Mouse (Mus musculus) layer of hippocampus, postnatal 14 days (tissue): ENCODE data around the gene Ripor3. TPM values are rescaled to one million over a fixed set of nuclear protein-coding genes. Genes with fewer than 3 reads are reported as not detected.
"Not testable (repeated sequence)": the region's sequence is repeated elsewhere in the genome, so short reads cannot be mapped to it uniquely, and the experiment has no call there.

Source experiments
- DNase-seq, 2 experiments: peaks; one replicate each; pipeline ENCODE4 v3.0.0; 2021 to 2022; ENCODE audit warnings: low spot score in 2 of 2, mixed read lengths in 1 of 2
- long read RNA-seq, 2 experiments: library from polyadenylated mRNA; stranded (forward); transcript quantifications; one replicate each; pipeline ENCODE4 v2.0.0; 2021
- total RNA-seq, 2 experiments: library from RNA; stranded (reverse); gene quantifications; 2 replicates each; pipeline ENCODE4 v1.2.3; 2021

The Ripor3 gene
- total RNA-seq: under 1 TPM; 0.14 to 0.21 TPM
- long read RNA-seq, experiment 1: 0 reads
- long read RNA-seq, experiment 2: 0 reads

DNA sequence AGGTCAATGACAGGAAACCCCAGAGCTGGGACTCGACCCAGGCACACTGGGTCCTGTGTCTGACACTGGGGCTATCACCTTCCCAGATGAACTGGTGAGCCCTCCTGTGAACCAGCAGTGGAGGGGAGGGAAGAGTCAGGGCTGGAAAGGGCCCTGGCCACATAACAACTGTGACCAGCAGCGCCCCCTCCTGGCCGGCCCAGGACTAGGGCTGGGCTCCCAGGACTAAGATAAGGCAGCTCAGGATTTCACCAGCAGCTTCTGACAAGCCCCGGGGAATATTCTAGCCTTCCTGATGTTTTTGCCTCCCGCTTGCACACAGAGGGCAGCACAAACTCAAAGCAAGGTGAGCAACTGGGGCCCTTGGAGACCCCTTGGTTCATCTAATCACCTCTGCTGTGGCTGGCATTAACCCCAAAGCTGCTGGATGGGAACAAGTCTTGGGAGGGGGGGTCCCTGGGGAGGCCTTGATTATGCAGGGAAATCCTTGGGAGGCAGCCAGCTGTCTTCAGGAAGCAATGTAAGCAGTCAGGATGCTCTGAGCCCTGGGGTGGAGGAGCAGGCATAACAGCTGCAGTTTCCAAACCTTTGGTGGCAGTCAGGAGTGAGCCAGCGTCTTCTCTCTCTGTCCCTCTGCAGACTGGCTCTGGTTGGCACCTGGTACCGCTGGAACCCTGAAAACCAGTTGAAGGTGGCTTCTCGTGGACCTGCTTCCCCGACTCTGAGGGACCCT lies at the start of gene Ripor3:
Ripor3 (minus strand) TSS at position 683 of the 733 bp plus-strand sequence.
- peak; percentile 24 to 50 for DNase-seq

DNA sequence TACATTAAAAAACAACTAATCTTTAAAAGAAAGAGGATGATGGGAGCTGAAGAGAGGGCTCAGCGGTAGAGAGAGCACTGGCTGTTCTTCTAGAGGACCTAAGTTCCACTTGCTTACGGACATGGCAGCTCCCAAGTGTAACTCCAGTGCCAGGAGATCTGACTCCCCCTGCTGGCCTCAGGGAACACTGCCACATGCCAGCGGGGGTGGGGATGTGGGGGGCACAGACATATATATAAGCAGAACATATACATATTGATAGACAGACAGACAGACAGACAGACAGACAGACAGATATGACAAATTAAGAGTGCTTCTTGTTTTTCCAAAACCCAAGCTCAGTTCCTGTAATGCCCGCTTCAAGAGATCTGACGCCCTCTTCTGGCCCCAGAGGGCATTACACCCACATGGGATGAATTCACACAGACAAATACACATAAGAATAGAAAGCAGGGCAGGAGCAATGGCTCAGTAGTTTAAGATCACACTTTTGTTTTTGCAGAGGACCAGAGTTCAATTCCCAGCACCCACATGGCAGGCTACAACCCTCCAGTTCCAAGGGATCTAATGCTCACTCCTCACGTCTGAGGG lies 48.9 kb upstream of the Ripor3 start:
- DNase-seq: no peak

DNA sequence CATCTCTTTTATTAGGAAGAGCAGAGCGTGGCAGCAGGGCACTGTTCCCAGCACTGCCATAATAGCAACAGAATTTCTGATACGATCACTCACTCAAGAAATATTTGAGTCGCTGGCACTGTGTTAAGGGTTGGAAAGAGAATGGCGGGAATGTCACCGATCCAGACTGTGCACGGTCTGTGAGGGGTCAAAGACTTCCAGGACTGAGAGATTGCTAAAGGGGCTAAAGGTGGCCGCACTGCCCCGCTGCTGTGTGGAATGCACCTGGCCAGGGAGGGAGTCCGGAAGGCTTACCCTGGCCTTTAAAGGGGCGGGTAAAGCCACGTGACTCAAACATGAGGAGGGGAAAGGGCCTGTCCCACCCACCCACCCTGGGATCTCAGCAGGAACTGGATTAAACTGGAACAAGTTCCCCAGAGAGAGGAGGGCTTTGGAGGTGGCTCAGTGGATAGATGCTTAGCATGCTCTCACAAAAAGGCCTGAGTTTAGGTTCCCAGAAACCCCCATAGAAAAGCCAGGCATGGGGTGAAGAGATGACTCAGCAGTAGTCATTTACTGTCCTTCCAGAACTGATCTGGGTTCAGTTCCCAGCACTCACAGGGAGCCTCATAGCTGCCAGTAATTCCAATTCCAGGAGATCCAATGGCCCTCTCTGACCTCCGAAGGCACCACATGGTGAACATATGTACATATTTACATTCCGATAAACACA lies 48.2 kb upstream of the Ripor3 start:
- no peak for DNase-seq

DNA sequence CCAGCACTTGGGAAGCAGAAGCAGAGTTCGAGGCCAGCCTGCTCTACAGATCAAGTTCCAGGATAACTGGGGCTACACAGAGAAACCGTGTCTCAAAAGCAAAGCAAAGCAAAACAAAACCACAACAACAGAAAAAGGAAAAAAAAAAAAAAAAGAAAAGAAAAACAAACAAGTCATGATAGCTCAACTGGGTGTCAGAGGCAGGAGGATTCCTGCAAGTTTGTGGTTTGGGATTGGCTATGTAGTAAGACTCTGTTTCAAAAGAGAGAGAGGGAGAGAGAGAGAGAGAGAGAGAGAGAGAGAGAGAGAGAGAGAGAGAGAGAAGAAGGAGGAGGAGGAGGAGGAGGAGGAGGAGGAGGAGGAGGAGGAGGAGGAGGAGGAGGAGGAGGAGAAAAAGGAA lies 47.5 kb upstream of the Ripor3 start:
- not testable (repeated sequence) for DNase-seq

DNA sequence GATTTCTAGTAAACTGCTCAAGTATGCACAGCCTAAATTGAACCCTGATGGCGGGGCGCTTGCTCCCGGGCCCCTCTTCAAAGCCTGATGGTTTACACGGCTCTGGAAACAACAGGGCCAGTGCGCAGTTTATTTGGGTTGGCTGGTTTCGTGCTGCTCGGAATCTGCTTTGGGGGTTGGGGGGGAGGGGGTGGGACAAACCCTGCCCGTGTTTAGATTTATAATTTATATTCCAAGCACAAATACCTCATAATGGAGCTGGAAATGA lies 46.2 kb upstream of the Ripor3 start:
- no peak for DNase-seq

DNA sequence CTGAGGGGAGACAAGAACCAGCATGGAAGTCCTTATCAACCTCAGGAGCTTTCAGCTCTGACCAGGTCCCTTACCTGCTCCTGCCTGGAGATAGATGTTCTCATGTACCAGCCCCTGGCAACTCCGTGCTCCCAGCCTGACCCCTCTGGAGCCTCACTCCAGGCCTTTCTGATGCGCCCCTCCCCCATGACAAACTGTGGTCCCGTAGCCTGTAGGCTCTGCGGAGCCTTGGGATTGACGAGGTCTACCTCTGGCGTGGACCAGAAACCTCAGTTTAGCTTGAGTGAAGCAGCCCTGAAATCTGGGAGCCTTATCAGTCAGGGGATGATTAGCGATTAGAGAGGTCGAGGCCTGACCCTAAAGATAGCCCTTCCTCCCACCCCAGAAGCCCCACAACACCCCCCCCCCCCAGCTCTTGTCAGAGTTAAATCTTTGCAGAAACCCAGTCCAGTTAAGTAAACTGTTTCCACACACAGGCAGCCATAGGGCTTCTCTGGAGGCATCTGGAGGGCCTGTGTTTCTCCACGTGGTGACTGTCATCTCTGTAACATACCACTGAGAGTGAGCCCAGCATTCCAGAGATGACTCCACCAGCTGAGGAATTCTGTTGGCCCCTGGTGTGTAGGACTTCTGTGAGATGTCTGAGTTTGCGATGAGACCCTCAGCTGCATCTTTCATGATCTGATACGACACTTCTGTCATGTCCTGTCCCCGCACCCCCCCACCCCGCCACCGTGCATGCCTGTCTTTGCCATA lies 45.7 kb upstream of the Ripor3 start:
- no peak for DNase-seq

DNA sequence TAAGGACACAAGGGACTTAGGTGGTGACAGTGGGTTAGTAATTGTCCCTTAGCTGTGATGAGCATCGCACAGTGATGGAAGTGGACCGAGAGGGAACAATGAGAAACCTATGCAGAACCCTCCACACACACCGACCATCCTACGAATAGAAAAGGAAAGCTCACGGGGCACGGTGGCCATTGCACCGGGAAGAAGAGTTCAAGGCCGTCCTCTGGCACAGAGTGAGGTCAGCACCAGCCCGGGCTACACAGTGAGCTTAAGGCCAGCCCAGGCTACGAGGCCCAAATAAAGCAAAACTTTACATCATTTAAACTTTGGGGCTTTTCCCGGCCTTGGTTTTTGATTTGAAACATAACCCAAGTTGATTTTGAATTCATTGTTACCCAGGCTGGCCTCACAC lies 43.7 kb upstream of the Ripor3 start:
- DNase-seq: no peak

DNA sequence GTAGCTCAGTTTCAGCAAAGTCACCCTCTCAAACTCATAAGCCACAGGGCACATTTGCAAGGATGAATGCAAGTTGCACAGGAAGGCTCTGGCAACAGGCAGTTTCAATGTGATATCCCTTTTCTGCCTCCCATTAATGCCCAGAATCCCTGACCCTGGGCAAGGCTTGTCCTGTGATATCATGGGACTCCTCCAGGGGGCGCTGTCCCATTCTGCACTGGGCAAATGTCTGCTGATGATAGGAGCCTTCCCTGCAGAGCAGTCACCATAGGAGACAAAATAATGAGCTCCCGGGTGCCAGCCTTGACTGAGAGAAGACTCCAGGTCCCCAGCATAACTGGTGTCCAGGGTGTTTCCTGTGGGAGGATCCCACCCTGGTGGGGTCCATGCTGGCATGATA lies 42.3 kb upstream of the Ripor3 start:
- peak in 1 of 2 experiments; percentile 22 for DNase-seq

DNA sequence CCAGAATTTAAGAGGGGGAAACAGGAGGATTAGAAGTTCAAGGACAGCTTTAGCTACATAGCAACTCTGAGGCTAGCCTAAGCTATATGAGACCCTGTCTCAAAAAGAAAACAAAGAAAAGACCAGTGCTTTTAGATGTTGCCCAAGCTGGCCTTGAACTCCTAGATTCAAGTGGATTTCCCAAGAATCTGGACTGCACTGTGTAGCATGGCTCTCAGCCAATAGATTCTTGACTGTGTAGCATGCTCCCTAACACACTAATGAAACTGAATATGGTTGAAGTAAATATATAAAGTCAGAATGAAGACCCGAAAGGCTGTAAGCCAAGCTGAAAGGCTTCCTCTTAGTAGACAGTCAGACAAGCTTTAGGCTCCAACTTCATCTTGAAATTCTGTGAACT lies 41.7 kb upstream of the Ripor3 start:
- no peak for DNase-seq

DNA sequence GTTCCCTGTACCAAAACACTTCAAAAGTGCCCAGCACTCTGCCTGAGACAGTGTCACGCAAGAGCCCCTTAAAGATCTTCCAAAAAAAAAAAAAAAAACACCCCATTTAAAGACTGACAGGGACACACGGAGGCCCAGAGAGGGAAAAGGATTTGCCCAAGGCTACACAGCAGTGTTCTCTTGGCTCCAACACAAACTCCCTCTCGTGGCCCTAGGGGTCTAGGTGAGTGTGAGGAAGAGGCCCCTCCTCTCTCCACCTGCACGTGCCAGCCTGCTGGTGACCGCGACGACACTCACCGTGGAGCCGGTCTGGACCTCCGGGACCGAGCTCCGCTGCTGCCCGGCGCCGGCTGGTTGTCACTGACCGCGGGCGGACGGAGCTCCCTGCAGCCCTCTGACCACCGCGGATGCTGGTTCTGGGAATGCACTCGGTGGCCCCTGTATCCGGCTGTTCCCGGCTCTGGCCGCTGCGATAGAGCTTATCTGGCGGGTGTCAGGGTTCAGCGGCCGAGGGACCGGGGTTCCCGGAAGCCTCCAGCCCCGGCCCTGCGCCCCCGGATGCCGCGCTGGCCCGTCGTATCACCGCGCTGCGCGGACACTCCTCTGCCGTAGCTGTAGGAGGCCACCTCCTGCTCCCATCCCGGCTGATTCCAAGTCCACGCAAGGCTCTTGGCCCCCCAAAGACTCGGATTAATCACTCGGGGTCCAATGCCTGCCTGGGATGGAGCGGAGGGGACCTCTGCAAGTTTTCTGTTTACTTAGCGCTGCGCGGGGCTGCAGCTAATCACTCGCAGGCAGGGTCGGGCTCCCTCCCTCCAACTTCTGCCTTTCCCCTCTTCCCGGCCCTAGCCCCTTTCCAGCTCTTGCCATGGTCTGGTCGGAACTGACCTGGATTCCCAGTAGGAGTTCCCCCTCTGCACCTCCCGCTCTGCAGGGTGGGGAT lies 39.9 kb upstream of the Ripor3 start:
- no peak for DNase-seq

DNA sequence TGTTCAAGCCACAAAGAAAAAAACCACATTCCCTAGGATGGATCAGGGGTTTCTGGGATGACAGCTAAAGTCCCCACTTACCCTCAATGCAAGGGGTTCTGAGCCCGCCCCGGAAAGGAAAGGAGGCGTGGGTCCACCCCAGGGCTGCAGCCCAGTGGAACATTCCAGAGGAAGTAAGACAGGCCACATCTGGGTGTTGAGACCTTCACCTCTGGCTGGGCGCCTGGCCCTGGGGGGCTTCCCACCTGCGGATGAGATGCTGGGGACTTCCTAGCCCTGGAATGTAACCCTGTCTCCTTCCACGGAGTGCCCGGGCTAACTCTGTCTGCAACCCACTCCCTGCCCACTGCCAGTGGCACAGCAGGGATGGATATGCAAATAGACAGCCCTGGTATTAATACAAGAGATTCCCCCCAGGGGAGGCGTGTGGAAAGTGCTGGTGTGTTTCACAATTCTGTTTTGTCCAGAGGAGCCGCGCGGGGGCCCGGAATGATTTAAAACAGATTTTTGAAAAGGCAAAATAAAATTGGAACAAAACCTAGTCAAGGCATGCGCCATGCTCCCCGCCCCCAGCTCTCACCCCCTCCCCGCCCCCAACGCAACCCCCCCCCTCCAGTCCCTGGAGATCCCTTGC lies 38.7 kb upstream of the Ripor3 start:
- DNase-seq: no peak

DNA sequence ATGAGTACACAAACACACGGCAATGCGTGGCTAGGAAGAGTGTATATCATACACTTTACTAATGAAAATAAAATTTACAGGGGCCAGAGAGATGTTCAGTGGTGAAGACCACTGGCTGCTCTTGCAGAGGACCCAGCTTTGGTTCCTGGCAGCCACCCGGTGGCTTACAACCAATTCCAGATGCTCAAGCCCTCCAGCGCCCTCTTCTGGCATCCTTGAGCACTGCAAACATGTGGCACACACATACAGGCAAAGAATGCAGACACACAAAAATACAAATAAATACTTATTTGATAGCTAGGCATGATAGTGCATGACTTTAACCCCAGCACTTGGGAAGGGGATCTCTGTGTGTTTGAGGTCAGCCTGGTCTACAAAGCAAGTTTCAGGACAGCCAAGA lies 36.0 kb upstream of the Ripor3 start:
- DNase-seq: no peak

DNA sequence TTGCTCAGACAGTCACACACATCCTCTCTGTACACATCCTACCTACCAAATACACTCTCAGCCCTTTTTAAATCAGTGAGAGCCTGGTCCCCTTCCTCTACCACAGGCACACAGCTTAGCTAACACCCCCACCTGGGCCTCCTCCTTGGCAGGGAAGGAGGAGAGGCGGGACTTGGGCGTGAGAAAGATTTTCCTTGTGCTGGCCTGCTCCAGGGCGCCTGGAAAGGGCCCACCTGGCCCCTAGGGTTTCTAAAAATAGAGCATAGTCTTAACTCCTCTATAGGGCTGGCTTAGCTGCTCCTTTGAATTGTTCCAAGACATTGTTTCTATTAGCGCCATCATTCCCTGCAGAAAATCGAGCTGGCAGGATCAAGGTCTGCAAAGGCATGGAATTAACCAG lies 35.4 kb upstream of the Ripor3 start:
- no peak for DNase-seq

DNA sequence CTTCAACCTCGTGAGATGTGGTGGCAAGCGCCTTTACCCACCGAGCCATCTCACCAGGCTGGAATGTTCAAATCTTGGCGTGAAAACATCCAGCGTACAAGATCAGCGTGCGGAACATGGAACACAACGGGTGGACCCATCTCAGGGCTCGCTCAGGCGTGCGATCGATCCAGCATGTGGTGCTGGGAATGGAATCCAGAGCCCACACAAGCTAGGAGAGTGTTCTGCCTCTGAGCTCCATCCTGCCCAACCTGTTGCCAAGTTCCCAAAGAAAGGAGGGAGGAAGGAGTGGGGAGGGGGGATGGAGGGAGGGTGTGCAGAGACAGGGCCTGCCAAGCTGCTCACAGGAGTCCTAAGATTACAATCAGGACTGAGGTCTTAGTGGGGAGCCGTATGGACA lies 34.9 kb upstream of the Ripor3 start:
- DNase-seq: no peak

DNA sequence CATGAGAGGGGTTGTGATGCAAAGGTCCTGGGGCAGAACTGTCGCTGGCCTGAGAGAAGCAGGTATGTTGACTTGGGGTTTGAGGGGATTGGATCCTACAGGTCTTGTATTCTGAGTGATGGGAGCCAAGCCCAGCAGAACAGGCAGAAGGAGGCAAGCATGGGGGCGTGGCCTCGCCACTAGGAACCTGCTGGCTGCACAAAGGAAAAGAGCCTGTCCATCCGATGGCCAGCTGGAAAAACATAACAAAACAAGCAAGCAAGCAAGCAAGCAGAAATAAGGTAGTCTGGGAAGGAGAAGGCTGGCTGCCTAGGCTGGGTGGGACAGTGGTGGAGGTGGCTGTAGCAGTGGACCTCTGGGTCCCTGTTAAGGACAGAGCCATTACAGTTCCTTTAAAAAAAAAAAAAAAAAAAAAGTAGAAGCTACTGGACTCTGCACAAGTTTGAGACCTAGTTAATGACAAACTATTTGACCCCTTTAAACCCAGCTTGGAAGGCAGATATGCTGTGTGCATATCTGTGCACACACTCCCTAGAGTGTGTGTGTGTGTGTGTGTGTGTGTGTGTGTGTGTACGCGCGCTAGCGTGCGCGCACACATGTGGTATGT lies 34.4 kb upstream of the Ripor3 start:
- DNase-seq: no peak

DNA sequence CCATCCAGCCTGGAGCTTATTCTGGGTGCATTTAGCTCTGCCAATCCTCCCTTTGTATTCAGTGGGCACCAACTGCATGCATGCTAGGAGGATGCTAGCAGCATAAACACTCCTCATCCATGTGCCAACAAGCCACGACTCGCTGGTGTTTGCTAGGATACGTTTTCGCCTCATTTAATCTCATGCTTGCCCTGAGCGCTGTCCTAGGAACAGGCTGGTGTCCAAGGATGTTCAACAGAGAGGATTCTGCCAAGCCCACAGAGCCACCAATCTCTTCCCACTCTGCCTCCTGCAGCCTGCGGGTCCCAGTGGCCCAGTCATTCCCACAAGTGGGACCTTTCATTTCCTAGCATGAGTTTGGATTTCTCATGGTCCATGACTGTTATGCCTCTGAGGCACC lies 31.6 kb upstream of the Ripor3 start:
- DNase-seq: peak in 1 of 2 experiments; percentile 18

DNA sequence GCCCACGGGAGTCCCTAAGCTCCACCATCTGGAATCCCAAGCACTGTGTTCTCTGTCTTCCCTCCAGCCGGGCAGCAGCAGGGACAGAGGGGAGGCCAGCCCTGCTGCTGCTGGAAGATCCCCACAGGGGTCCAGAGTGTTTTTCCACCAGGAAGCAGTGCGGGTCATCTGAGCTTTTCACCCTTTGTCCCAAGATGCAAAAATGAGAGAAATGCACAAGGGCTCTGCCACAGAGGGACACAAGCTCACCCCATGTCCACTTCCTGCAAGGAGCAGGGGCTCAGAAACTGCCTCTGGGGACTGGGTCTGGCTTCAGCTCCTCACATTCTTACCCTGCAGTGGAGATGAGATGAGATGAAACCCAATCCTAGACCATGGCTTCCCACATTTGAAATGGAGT lies 30.3 kb upstream of the Ripor3 start:
- no peak for DNase-seq

DNA sequence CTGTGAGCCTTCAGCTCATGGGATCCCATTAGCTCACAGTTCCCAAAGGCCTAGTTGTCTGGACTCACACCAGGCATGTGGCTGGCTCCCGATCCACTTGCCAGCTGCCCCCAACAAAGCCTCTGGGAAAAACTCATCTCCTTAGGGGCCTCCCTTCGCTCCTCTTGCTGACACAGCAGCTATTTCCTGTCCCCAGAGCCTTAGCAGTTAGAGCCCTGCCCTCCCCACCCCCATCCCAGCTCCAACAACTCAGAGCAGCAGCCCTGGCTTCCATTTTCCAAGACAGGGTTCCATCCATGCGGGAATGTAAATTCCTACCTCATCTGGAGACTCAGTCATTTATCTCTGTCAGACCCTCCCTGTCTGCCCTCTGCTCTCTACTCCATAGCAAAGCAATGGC lies 26.6 kb upstream of the Ripor3 start:
- no peak for DNase-seq

DNA sequence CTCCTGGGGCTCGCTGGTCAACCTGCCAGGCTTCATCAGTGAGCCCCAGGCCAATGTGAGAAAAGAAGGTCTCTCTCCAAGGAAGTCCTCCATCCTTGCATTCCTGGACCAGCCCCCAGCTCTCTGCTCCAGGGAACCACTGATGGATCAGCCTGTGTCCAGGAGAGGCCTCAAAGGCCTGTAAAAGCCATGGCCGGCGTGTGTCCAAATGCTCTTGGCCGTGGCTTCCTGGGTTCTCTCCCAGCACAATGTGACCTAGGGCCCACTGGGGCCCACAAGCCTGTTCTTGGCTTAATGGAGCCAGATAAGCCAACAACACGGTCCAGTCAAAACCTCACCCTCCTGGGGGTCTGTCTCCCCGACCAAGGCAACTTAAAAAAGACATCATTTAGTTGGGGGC lies 25.5 kb upstream of the Ripor3 start:
- no peak for DNase-seq

DNA sequence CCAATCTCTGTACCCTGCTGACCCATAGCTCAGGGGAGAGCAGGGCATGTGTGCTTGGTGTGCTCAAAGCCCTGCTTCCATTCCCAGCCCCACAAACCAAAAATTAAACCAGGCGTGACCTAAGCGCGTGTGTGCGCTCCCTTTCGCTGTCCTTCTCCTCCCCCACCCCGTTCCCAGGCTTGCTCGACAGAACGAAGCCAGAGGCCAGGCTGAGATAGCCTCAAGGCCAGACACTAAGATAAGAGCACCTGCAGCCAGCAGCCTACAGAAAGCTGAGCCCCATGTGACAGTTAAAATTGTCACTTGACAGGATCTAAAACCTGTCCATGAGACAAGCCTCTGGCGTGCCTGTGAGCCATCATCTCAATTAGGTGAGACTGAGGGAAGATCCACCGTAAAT lies 23.5 kb upstream of the Ripor3 start:
- no peak for DNase-seq
